Mouse (Mus musculus) heart, postnatal 0 days (tissue): Measurements from ENCODE around the gene Usb1. TPM values are rescaled to one million over a fixed set of nuclear protein-coding genes. Genes with fewer than 3 reads are reported as not detected.
A peak's percentile ranks its signal among the peaks of the same experiment; 100 is the strongest.

Source experiments
- ATAC-seq: fragments of 200-750 bp; cut with Nextera tagmentation; 2 replicates; pipeline ENCODE4 v1.8.0; 2017; ENCODE audit warnings: low read depth, moderate number of reproducible peaks, moderate library complexity; ENCODE audit not compliant: insufficient read depth
- DNase-seq: peaks from one replicate; pipeline ENCODE4 v3.0.0-alpha.2; 2016; ENCODE audit warnings: low spot score
- H3K27ac ChIP-seq: fragments of 300-500 bp; sonication (generic); 2 replicates; pipeline ENCODE4 v1.5.1; 2014; ENCODE audit warnings: low read depth, mild to moderate bottlenecking
- H3K27me3 ChIP-seq: fragments of 300-500 bp; sonication (generic); 2 replicates; pipeline ENCODE4 v1.6.1; 2014; ENCODE audit warnings: low read length, mixed read lengths; ENCODE audit not compliant: control insufficient read depth, insufficient read depth
- H3K36me3 ChIP-seq: fragments of 300-500 bp; sonication (generic); replicated peaks from 2 replicates; pipeline ENCODE4 v1.6.1; 2014; ENCODE audit warnings: low read length, mixed read lengths; ENCODE audit not compliant: control insufficient read depth, insufficient read depth
- H3K4me1 ChIP-seq: fragments of 300-500 bp; sonication (generic); 2 replicates; pipeline ENCODE4 v1.6.1; 2014; ENCODE audit warnings: antibody characterized with exemption; ENCODE audit not compliant: control insufficient read depth, insufficient read depth
- H3K4me2 ChIP-seq: fragments of 300-500 bp; sonication (generic); 2 replicates; pipeline ENCODE4 v1.6.1; 2014; ENCODE audit warnings: low read depth, mild to moderate bottlenecking, low read length, moderate library complexity
- H3K4me3 ChIP-seq: fragments of 300-500 bp; sonication (generic); 2 replicates; pipeline ENCODE4 v1.5.1; 2014; ENCODE audit warnings: low read depth, low read length
- H3K9ac ChIP-seq: fragments of 300-500 bp; sonication (generic); replicated peaks from 2 replicates; pipeline ENCODE4 v1.6.1; 2014; ENCODE audit warnings: low read depth, low read length, mixed read lengths
- H3K9me3 ChIP-seq: fragments of 300-500 bp; sonication (generic); replicated peaks from 2 replicates; pipeline ENCODE4 v1.6.1; 2016; ENCODE audit warnings: low read length; ENCODE audit not compliant: control insufficient read depth
- CTCF ChIP-seq: IDR thresholded peaks from 2 replicates; pipeline ENCODE4 v1.5.1; 2016; ENCODE audit warnings: antibody characterized with exemption, control low read depth, low read depth
- EP300 ChIP-seq: IDR thresholded peaks from 2 replicates; pipeline ENCODE4 v1.6.1; 2016; ENCODE audit warnings: antibody characterized with exemption, low read depth
- WGBS: fragments of 180-500 bp; shearing (Covaris S2); extraction: QIAGEN DNeasy Blood & Tissue Kit; methylation state at CpG from one replicate; pipeline ENCODE4 v1.1.7; 2014; 5-methylcytosine and 5-hydroxymethylcytosine counted together
- polyA plus RNA-seq: library from polyadenylated mRNA; unstranded; fragments of >200 nt; fragmentation: Nextera tagmentation; extraction: Ambion mirVana; gene quantifications from 2 replicates; pipeline ENCODE4 v1.2.1, GENCODE M21; 2015
- total RNA-seq: library from RNA; depleted of rRNA; stranded (reverse); fragments of >200 nt; gene quantifications from 2 replicates; pipeline ENCODE4 v1.2.3, GENCODE M21; 2014; ENCODE audit warnings: low replicate concordance

Gene Usb1
- total and polyA plus RNA-seq, 2 experiments from 2014 or later: 28.8 to 49.0 TPM

GRCm38 (mm10) chr8:95305526-95305925, 26.6 kb upstream of the Usb1 start:
- H3K27ac ChIP-seq: no peak overlapping the region
- TF ChIP-seq CTCF (no peak), EP300 (no peak)
- no peak for DNase-seq
- no peaks in the 10 kb centered on the region for H3K27me3 ChIP-seq
- no peaks in the 10 kb centered on the region for H3K4me1 ChIP-seq
- no peaks in the 10 kb centered on the region for H3K36me3 ChIP-seq
- ATAC-seq: no peak
- WGBS: 44% methylated on average over 4 of the region's 4 CpGs
- no peak overlapping the region for H3K4me2 ChIP-seq
- no peaks in the 10 kb centered on the region for H3K9me3 ChIP-seq
- no peak overlapping the region for H3K4me3 ChIP-seq
- H3K9ac ChIP-seq: no peak overlapping the region

- H3K27ac ChIP-seq: no peak within 1 kb of the TSS
- TF ChIP-seq EP300 (no peak), CTCF (no peak)
- no peaks in the 10 kb centered on the region for H3K4me1 ChIP-seq
- no peak within 1 kb of the TSS for H3K4me3 ChIP-seq
- DNase-seq (no peak), ATAC-seq (no peak)
- H3K9me3 ChIP-seq: no peaks in the 10 kb centered on the region
- no peak within 1 kb of the TSS for H3K9ac ChIP-seq
- H3K27me3 ChIP-seq: no peaks in the 10 kb centered on the region
- WGBS: 38% methylated on average over 6 of the region's 6 CpGs
- H3K4me2 ChIP-seq: no peak within 1 kb of the TSS
- no peaks in the 10 kb centered on the region for H3K36me3 ChIP-seq
Measured at GRCm38 (mm10) chr8:95306431-95306830, 25.7 kb upstream of the Usb1 start, which contains the start of gene Cngb1. Cngb1 (minus strand) TSS chr8:95306585.

GRCm38 (mm10) chr8:95310342-95310970, 21.6 kb upstream of the Usb1 start, which contains the start of gene Tepp:
Tepp (plus strand) TSS chr8:95310566.
- H3K27me3 ChIP-seq: no peaks in the 10 kb centered on the region
- H3K4me2 ChIP-seq: no peak within 1 kb of the TSS
- no peak within 1 kb of the TSS for H3K4me3 ChIP-seq
- 69% methylated on average over 6 of the region's 6 CpGs for WGBS
- H3K9ac ChIP-seq: no peak within 1 kb of the TSS
- no peaks in the 10 kb centered on the region for H3K4me1 ChIP-seq
- H3K9me3 ChIP-seq: no peaks in the 10 kb centered on the region
- ATAC-seq (no peak), DNase-seq (no peak)
- no peak within 1 kb of the TSS for H3K27ac ChIP-seq
- no peaks in the 10 kb centered on the region for H3K36me3 ChIP-seq
- TF ChIP-seq EP300 (no peak), CTCF (no peak)

GRCm38 (mm10) chr8:95312836-95313235, 19.2 kb upstream of the Usb1 start:
- Histone ChIP-seq H3K36me3 (no peaks in the 10 kb centered on the region), H3K27me3 (no peaks in the 10 kb centered on the region), H3K9ac (no peak overlapping the region), H3K4me3 (no peak overlapping the region), H3K9me3 (no peaks in the 10 kb centered on the region), H3K27ac (no peak overlapping the region), H3K4me1 (no peaks in the 10 kb centered on the region), H3K4me2 (no peak overlapping the region)
- peak; percentile 24; the same call in 1 of the 2 replicates for ATAC-seq
- TF ChIP-seq EP300 (no peak), CTCF (peak; percentile 28; the same call in 1 of the 2 replicates)
- DNase-seq: no peak
- 71% methylated on average over 18 of the region's 18 CpGs for WGBS

- DNase-seq (no peak), ATAC-seq (no peak)
- no peaks in the 10 kb centered on the region for H3K36me3 ChIP-seq
- WGBS: 67% methylated on average over 6 of the region's 6 CpGs
- no peak overlapping the region for H3K27ac ChIP-seq
- H3K4me3 ChIP-seq: no peak overlapping the region
- no peaks in the 10 kb centered on the region for H3K4me1 ChIP-seq
- H3K27me3 ChIP-seq: no peaks in the 10 kb centered on the region
- no peak for TF ChIP-seq CTCF
- TF ChIP-seq EP300: no peak
- H3K4me2 ChIP-seq: no peak overlapping the region
- no peak overlapping the region for H3K9ac ChIP-seq
- H3K9me3 ChIP-seq: no peaks in the 10 kb centered on the region
Measured at GRCm38 (mm10) chr8:95313857-95314256, 18.2 kb upstream of the Usb1 start.

- Histone ChIP-seq H3K4me1 (no peaks in the 10 kb centered on the region), H3K27me3 (no peaks in the 10 kb centered on the region), H3K9me3 (no peaks in the 10 kb centered on the region), H3K4me3 (no peak overlapping the region), H3K36me3 (no peaks in the 10 kb centered on the region), H3K9ac (no peak overlapping the region), H3K27ac (no peak overlapping the region), H3K4me2 (no peak overlapping the region)
- ATAC-seq: no peak
- no peak for TF ChIP-seq EP300
- TF ChIP-seq CTCF: peak; percentile 11; the same call in 1 of the 2 replicates
- no peak for DNase-seq
- WGBS: 59% methylated on average over 2 of the region's 2 CpGs
Measured at GRCm38 (mm10) chr8:95314707-95315106, 17.4 kb upstream of the Usb1 start.
